Mouse (Mus musculus) lung, adult 2 months (tissue): Measurements from ENCODE around the gene Memo1.

Source experiments
- CTCF ChIP-seq: fragments of 200-500 bp; IDR thresholded peaks from 2 replicates; pipeline ENCODE4 v1.5.1; 2011; ENCODE audit warnings: mild to moderate bottlenecking, low read length, control low read depth; ENCODE audit not compliant: insufficient read depth
- POLR2A ChIP-seq: fragments of 200-500 bp; IDR thresholded peaks from 2 replicates; pipeline ENCODE4 v1.6.1; 2011; ENCODE audit warnings: low read depth, mild to moderate bottlenecking, control low read depth, low read length, borderline replicate concordance; ENCODE audit errors: extremely low read depth

- TF ChIP-seq CTCF (no peak), POLR2A (no peak)
Measured at GRCm38 (mm10) chr17:74315445-74316308, 20.4 kb upstream of the Memo1 start.
